Mouse (Mus musculus): ENCODE measurements at regions not wholly inside any gene's neighbourhood (a gene's known extent, or its start where the extent isn't known, plus 50 kb on each side); places are given as distances from the start of the nearest gene placed in this dataset.

- in situ Hi-C loops (cut with MboI, MseI), result no loop called here
Observed at GRCm38 (mm10) chr17:85847756-85848155, 159.7 kb upstream of the Six2 start.

GRCm38 (mm10) chr17:85845059-85845458 is 157.0 kb upstream of the Six2 start:
- in situ Hi-C loops (cut with MboI, MseI), result no loop called here

- in situ Hi-C loops (cut with MboI, MseI), result no loop called here
Observed at GRCm38 (mm10) chr17:85844486-85844885, 156.4 kb upstream of the Six2 start.

- in situ Hi-C loops (cut with MboI, MseI), result no loop called here
Observed at GRCm38 (mm10) chr17:85823036-85823435, 135.0 kb upstream of the Six2 start.

- in situ Hi-C loops (cut with MboI, MseI), result no loop called here
Observed at GRCm38 (mm10) chr17:85821861-85822260, 133.8 kb upstream of the Six2 start.

- in situ Hi-C loops (cut with MboI, MseI), result no loop called here
Observed at GRCm38 (mm10) chr17:85818098-85818855, 130.2 kb upstream of the Six2 start.

GRCm38 (mm10) chr17:85816521-85816920 is 128.4 kb upstream of the Six2 start:
- in situ Hi-C loops (cut with MboI, MseI), result no loop called here

- in situ Hi-C loops (cut with MboI, MseI), result no loop called here
Observed at GRCm38 (mm10) chr17:85816056-85816455, 128.0 kb upstream of the Six2 start.

- in situ Hi-C loops (cut with MboI, MseI), result loop anchor here (10.0 kb wide), 1 partner anchor 56 kb away; no protein-coding TSS in a partner anchor
Observed at GRCm38 (mm10) chr17:85808580-85808979, 120.5 kb upstream of the Six2 start.

- in situ Hi-C loops (cut with MboI, MseI), result loop anchor here (10.0 kb wide), 1 partner anchor 59 kb away; no protein-coding TSS in a partner anchor
Observed at GRCm38 (mm10) chr17:85805726-85806359, 117.8 kb upstream of the Six2 start.

- in situ Hi-C loops (cut with MboI, MseI), result loop anchor here (10.0 kb wide), 1 partner anchor 60 kb away; no protein-coding TSS in a partner anchor
Observed at GRCm38 (mm10) chr17:85804631-85805030, 116.6 kb upstream of the Six2 start.

GRCm38 (mm10) chr17:85801734-85802133 is 113.7 kb upstream of the Six2 start:
- in situ Hi-C loops (cut with MboI, MseI), result loop anchor here (10.0 kb wide), 1 partner anchor 63 kb away; no protein-coding TSS in a partner anchor

GRCm38 (mm10) chr17:85801079-85801605 is 113.1 kb upstream of the Six2 start:
- in situ Hi-C loops (cut with MboI, MseI), result loop anchor here (10.0 kb wide), 1 partner anchor 64 kb away; no protein-coding TSS in a partner anchor

GRCm38 (mm10) chr17:85800357-85801078 is 112.4 kb upstream of the Six2 start:
- in situ Hi-C loops (cut with MboI, MseI), result loop anchor here (10.0 kb wide), 1 partner anchor 64 kb away; no protein-coding TSS in a partner anchor

- in situ Hi-C loops (cut with MboI, MseI), result loop anchor here (10.0 kb wide), 1 partner anchor 65 kb away; no protein-coding TSS in a partner anchor
Observed at GRCm38 (mm10) chr17:85799865-85800356, 111.8 kb upstream of the Six2 start.

GRCm38 (mm10) chr17:85799081-85799864 is 111.2 kb upstream of the Six2 start:
- in situ Hi-C loops (cut with MboI, MseI), result no loop called here

- in situ Hi-C loops (cut with MboI, MseI), result no loop called here
Observed at GRCm38 (mm10) chr17:85797755-85798154, 109.7 kb upstream of the Six2 start.

- in situ Hi-C loops (cut with MboI, MseI), result no loop called here
Observed at GRCm38 (mm10) chr17:85795820-85796219, 107.7 kb upstream of the Six2 start.

- in situ Hi-C loops (cut with MboI, MseI), result no loop called here
Observed at GRCm38 (mm10) chr17:85785625-85786294, 97.7 kb upstream of the Six2 start.

- in situ Hi-C loops (cut with MboI, MseI), result no loop called here
Observed at GRCm38 (mm10) chr17:85780477-85780876, 92.4 kb upstream of the Six2 start.
